Mouse (Mus musculus) embryonic fibroblast, embryonic 13.5 days (primary cell): ENCODE results near the gene Tnik.

Experiments used
- CTCF ChIP-seq: IDR thresholded peaks from 2 replicates; pipeline ENCODE4 v1.5.1; 2011; ENCODE audit warnings: mild to moderate bottlenecking, control low read depth, low read length, moderate library complexity, borderline replicate concordance; ENCODE audit not compliant: insufficient read depth
- POLR2A ChIP-seq: IDR thresholded peaks from 2 replicates; pipeline ENCODE4 v1.6.1; 2011; ENCODE audit warnings: low read depth, mild to moderate bottlenecking, control low read depth, low read length, moderate library complexity

- TF ChIP-seq CTCF (no peak), POLR2A (no peak)
These were observed 228.3 kb downstream of the Tnik start for GRCm38 (mm10) chr3:28491085-28492041.
